Mouse (Mus musculus) heart, adult 2 months (tissue): ENCODE data around the gene Plcb4.

ENCODE experiments used
- CTCF ChIP-seq: fragments of 200-600 bp; IDR thresholded peaks from 2 replicates; pipeline ENCODE4 v1.8.1; 2022; ENCODE audit warnings: antibody characterized with exemption, mild to moderate bottlenecking, moderate library complexity
- EP300 ChIP-seq: fragments of 200-500 bp; IDR thresholded peaks from 2 replicates; pipeline ENCODE4 v1.6.1; 2011; ENCODE audit warnings: low read depth, low read length, control low read depth; ENCODE audit not compliant: insufficient read depth

- no peak for TF ChIP-seq CTCF
- TF ChIP-seq EP300: no peak
These were observed 97.0 kb downstream of the Plcb4 start for GRCm38 (mm10) chr2:135755792-135756191.
